17 mouse cellular contexts compared by ENCODE assay signal in genomic region chr8:125667248-125667647, GRCm38 (mm10). TPM values are rescaled to one million over a fixed set of nuclear protein-coding genes. Genes with fewer than 3 reads are reported as not detected.
A peak's percentile ranks its signal among the peaks of the same experiment; 100 is the strongest.
DNase-seq lines count a peak whose midpoint lies in the region; ATAC-seq and TF ChIP-seq lines count a peak whose summit lies in the region.
"Had no signal": no experiment of that assay in that cellular context is flagged by ENCODE, and none has a peak within 500 bp of the region (broad histone marks: within the 10 kb centered on the region; RNA-seq: fewer than 3 reads in every experiment).

No protein-coding gene starts in this region.

- no peak for TF ChIP-seq POLR2A in spleen, adult 2 months (IDR thresholded peaks at IDR 0.05; ENCODE audit: low read depth, low read length)

- H3K36me3 ChIP-seq in heart, embryonic 14.5 days (ENCODE audit: control insufficient read depth, insufficient read depth, low read length), result 0 out of 2 replicates have a peak, but pooled peaks cover 6% of the 10 kb centered on the region
- H3K36me3 ChIP-seq in spleen, adult 2 months (ENCODE audit: control insufficient read depth, insufficient read depth, low read length), result no peaks in the 10 kb centered on the region
- peaks cover 15% of the 10 kb centered on the region for H3K36me3 ChIP-seq in forebrain, embryonic 12.5 days (replicated peaks)
- peaks cover 16% of the 10 kb centered on the region for H3K36me3 ChIP-seq in hindbrain, embryonic 13.5 days

- peaks cover 26 to 45% of the 10 kb centered on the region in 2 experiments for H3K4me1 ChIP-seq in heart, embryonic 14.5 days (ENCODE audit: control insufficient read depth in 2 of 2, insufficient read depth in 2 of 2, low read length in 2 of 2)
- H3K4me1 ChIP-seq in spleen, adult 2 months (ENCODE audit: control insufficient read depth, insufficient read depth, insufficient read length), result peaks cover 10% of the 10 kb centered on the region
- H3K4me1 ChIP-seq in forebrain, embryonic 12.5 days, result peaks cover 26% of the 10 kb centered on the region
- H3K4me1 ChIP-seq in hindbrain, embryonic 13.5 days (replicated peaks), result peaks cover 27% of the 10 kb centered on the region

- no peak for ATAC-seq in heart, embryonic 14.5 days (ENCODE audit: insufficient number of reproducible peaks, insufficient read depth, low FRiP score, low read depth)
- no peak for ATAC-seq in forebrain, embryonic 12.5 days (ENCODE audit: low FRiP score)
- ATAC-seq in hindbrain, embryonic 13.5 days (ENCODE audit: low FRiP score), result no peak
- ATAC-seq: forebrain, embryonic 14.5 days; midbrain, embryonic 16.5 days had no signal

- no peak for DNase-seq in heart, adult 9 months (ENCODE audit: low spot score in 2 of 2)
- peak in 1 of 2 experiments; percentile 39 for DNase-seq in spleen, adult 2 months (ENCODE audit: low read depth in 1 of 2, low spot score in 2 of 2)
- DNase-seq in spleen, postnatal 36 days (ENCODE audit: low spot score in 2 of 2), result no peak
- DNase-seq in lung, postnatal 36 days, result peak; percentile 18
- DNase-seq: adrenal gland, adult 8-10 months; cerebellum, adult 11 months; cerebellum, postnatal 25 days; layer of hippocampus, postnatal 36 days had no signal

- H3K27me3 ChIP-seq in heart, embryonic 14.5 days (ENCODE audit: control insufficient read depth, insufficient read depth, low read length), result no peaks in the 10 kb centered on the region
- H3K27me3 ChIP-seq in spleen, adult 2 months (ENCODE audit: control insufficient read depth, insufficient read depth, low read length), result no peaks in the 10 kb centered on the region
- H3K27me3 ChIP-seq in forebrain, embryonic 12.5 days, result peaks cover 13% of the 10 kb centered on the region
- H3K27me3 ChIP-seq in hindbrain, embryonic 13.5 days, result 0 out of 2 replicates have a peak, but pooled peaks cover 2% of the 10 kb centered on the region
- H3K27me3 ChIP-seq: CH12.LX; limb, embryonic 15.5 days had no signal

- H3K9ac ChIP-seq in heart, embryonic 14.5 days (ENCODE audit: low read length), result no peak overlapping the region
- H3K9ac ChIP-seq in forebrain, embryonic 12.5 days, result no peak overlapping the region
- H3K9ac ChIP-seq in hindbrain, embryonic 13.5 days, result no peak overlapping the region
- H3K9ac ChIP-seq: limb, embryonic 15.5 days had no signal

- peaks cover 20% of the 10 kb centered on the region for H3K9me3 ChIP-seq in heart, embryonic 14.5 days (ENCODE audit: control insufficient read depth, low read length)
- H3K9me3 ChIP-seq in forebrain, embryonic 12.5 days, result peaks cover 26% of the 10 kb centered on the region
- H3K9me3 ChIP-seq in hindbrain, embryonic 13.5 days, result peaks cover 20% of the 10 kb centered on the region

- peak overlapping the region; percentile 52 to 91; a peak in 3 of 4 replicates for H3K27ac ChIP-seq in heart, embryonic 14.5 days (replicated peaks in 1 of 2; ENCODE audit: control insufficient read depth in 1 of 2, insufficient read depth in 1 of 2, low read depth in 2 of 2, low read length in 2 of 2)
- peak overlapping the region; percentile 62; the same call in 1 of the 2 replicates for H3K27ac ChIP-seq in spleen, adult 2 months (ENCODE audit: insufficient read depth, low read length)
- no peak overlapping the region for H3K27ac ChIP-seq in forebrain, embryonic 12.5 days
- no peak overlapping the region for H3K27ac ChIP-seq in hindbrain, embryonic 13.5 days
- H3K27ac ChIP-seq: embryonic facial prominence, embryonic 10.5 days; limb, embryonic 15.5 days had no signal

- no peak overlapping the region for H3K4me2 ChIP-seq in heart, embryonic 14.5 days (ENCODE audit: low read length)
- no peak overlapping the region for H3K4me2 ChIP-seq in forebrain, embryonic 12.5 days
- H3K4me2 ChIP-seq in hindbrain, embryonic 13.5 days, result no peak overlapping the region
- H3K4me2 ChIP-seq: limb, embryonic 15.5 days had no signal

- no peak overlapping the region for H3K4me3 ChIP-seq in heart, embryonic 14.5 days (ENCODE audit: control insufficient read depth in 1 of 2, insufficient read depth in 1 of 2, low read depth in 1 of 2, low read length in 2 of 2)
- H3K4me3 ChIP-seq in spleen, adult 2 months (ENCODE audit: extremely low read depth, insufficient read depth, insufficient read length), result no peak overlapping the region
- H3K4me3 ChIP-seq in forebrain, embryonic 12.5 days (replicated peaks), result no peak overlapping the region
- H3K4me3 ChIP-seq in hindbrain, embryonic 13.5 days, result no peak overlapping the region
- H3K4me3 ChIP-seq: embryonic facial prominence, embryonic 10.5 days; limb, embryonic 15.5 days; megakaryocyte, embryonic 14.5 days had no signal

- WGBS in heart, embryonic 14.5 days, result 50% methylated on average over 2 of the region's 2 CpGs
- 59% methylated on average over 2 of the region's 2 CpGs for WGBS in spleen, adult 2 months
- 93% methylated on average over 2 of the region's 2 CpGs for WGBS in forebrain, embryonic 12.5 days
- 81% methylated on average over 2 of the region's 2 CpGs for WGBS in hindbrain, embryonic 13.5 days

- TF ChIP-seq CTCF in spleen, adult 2 months (IDR thresholded peaks at IDR 0.05; ENCODE audit: extremely low read depth, insufficient read depth, insufficient read length, insufficient replicate concordance), result no peak

RNA-seq across cellular contexts. Expression of gene Map10, which starts 2.4 kb away (rescaled TPM):
- 7.8 and 8.0 TPM in 2 replicates for polyA plus RNA-seq in heart, embryonic 14.5 days (2014; fragmentation: Nextera tagmentation; extraction: Ambion mirVana)
- 0.88 and 1.7 TPM in 2 replicates for polyA plus RNA-seq in spleen, adult 2 months (2012; rRNA removed)
- 8.7 and 10.0 TPM in 2 replicates for polyA plus RNA-seq in forebrain, embryonic 12.5 days (2016; fragmentation: Nextera tagmentation; extraction: Ambion mirVana)
- 7.0 and 8.0 TPM in 2 replicates for polyA plus RNA-seq in hindbrain, embryonic 13.5 days (2015; fragmentation: Nextera tagmentation; extraction: Ambion mirVana)

Comparison
In these comparisons a context has a peak if more than half of its experiments do, and no peak if none do; other contexts are left out.
1. H3K27ac ChIP-seq: peak in heart, embryonic 14.5 days (2 of 2) and spleen, adult 2 months (single experiment); none in forebrain, embryonic 12.5 days (single experiment) and hindbrain, embryonic 13.5 days (single experiment).